Mouse (Mus musculus) MEL (cell line): Measurements from ENCODE around the gene Tiam1. TPM values are rescaled to one million over a fixed set of nuclear protein-coding genes. Genes with fewer than 3 reads are reported as not detected.

Experiments
- DNase-seq: peaks from one replicate; pipeline ENCODE4 v3.0.0; 2011; ENCODE audit warnings: low read depth, low spot score
- H3K27ac ChIP-seq: 2 replicates; pipeline ENCODE4 v1.5.1; 2012; ENCODE audit warnings: low read depth, mild to moderate bottlenecking, control low read depth, low read length, moderate library complexity; ENCODE audit not compliant: control insufficient read depth
- H3K27me3 ChIP-seq, 2 experiments: fragments of 150-350 bp in 1 of 2; sonication (generic) in 1 of 2; 2 replicates each; pipeline ENCODE4 v1.6.1; 2012; ENCODE audit warnings: low read length in 2 of 2, mild to moderate bottlenecking in 2 of 2, improper control_type of control experiment in 1 of 2, moderate library complexity in 1 of 2; ENCODE audit not compliant: insufficient read depth in 2 of 2, control insufficient read depth in 1 of 2
- H3K36me3 ChIP-seq, 2 experiments: 2 replicates each; pipeline ENCODE4 v1.6.1; 2012 to 2014; ENCODE audit warnings: low read length in 2 of 2, improper control_type of control experiment in 1 of 2, inconsistent platforms in 1 of 2, mild to moderate bottlenecking in 1 of 2; ENCODE audit not compliant: insufficient read depth in 2 of 2, control insufficient read depth in 1 of 2
- H3K4me1 ChIP-seq, 2 experiments: fragments of 150-350 bp in 1 of 2; sonication (generic) in 1 of 2; 2 replicates each; pipeline ENCODE4 v1.6.1; 2012; ENCODE audit warnings: low read length in 2 of 2, improper control_type of control experiment in 1 of 2, mild to moderate bottlenecking in 1 of 2; ENCODE audit not compliant: insufficient read depth in 2 of 2, control insufficient read depth in 1 of 2
- H3K4me3 ChIP-seq, 2 experiments: fragments of 150-350 bp in 1 of 2; sonication (generic) in 1 of 2; 2 replicates each; pipeline ENCODE4 v1.5.1; 2012; ENCODE audit warnings: low read depth in 2 of 2, low read length in 2 of 2, mild to moderate bottlenecking in 2 of 2, moderate library complexity in 2 of 2, control low read depth in 1 of 2, improper control_type of control experiment in 1 of 2; ENCODE audit not compliant: control insufficient read depth in 1 of 2, insufficient read depth in 1 of 2
- H3K79me2 ChIP-seq: 2 replicates; pipeline ENCODE4 v1.6.1; 2012; ENCODE audit warnings: mild to moderate bottlenecking, low read length, moderate library complexity; ENCODE audit not compliant: control insufficient read depth, poor library complexity, insufficient read depth
- H3K9ac ChIP-seq: 2 replicates; pipeline ENCODE4 v1.6.1; 2012; ENCODE audit warnings: low read depth, mild to moderate bottlenecking, control low read depth, low read length, moderate library complexity; ENCODE audit not compliant: control insufficient read depth, poor library complexity, severe bottlenecking
- H3K9me3 ChIP-seq: fragments of 150-350 bp; sonication (generic); replicated peaks from 2 replicates; pipeline ENCODE4 v1.6.1; 2012; ENCODE audit warnings: mild to moderate bottlenecking, low read length, improper control_type of control experiment, moderate library complexity; ENCODE audit not compliant: insufficient read depth
- CHD1 ChIP-seq: IDR thresholded peaks from 2 replicates; pipeline ENCODE4 v1.6.1; 2012; ENCODE audit warnings: low read depth, mild to moderate bottlenecking, inconsistent platforms, low read length, improper control_type of control experiment
- CHD2 ChIP-seq: IDR thresholded peaks from 2 replicates; pipeline ENCODE4 v1.6.1; 2011; ENCODE audit warnings: low read length, improper control_type of control experiment
- CTCF ChIP-seq, 3 experiments: IDR thresholded peaks in 2 of 3; conservative IDR thresholded peaks in 1 of 3; 2 replicates each; pipeline ENCODE4 v1.5.1; 2011 to 2012; ENCODE audit warnings: low read length in 3 of 3, low read depth in 2 of 3, mild to moderate bottlenecking in 2 of 3, improper control_type of control experiment in 1 of 3, inconsistent platforms in 1 of 3, mixed read lengths in 1 of 3, moderate library complexity in 1 of 3; ENCODE audit not compliant: control insufficient read depth in 1 of 3, insufficient read depth in 1 of 3, poor library complexity in 1 of 3, severe bottlenecking in 1 of 3
- E2F4 ChIP-seq: IDR thresholded peaks from 2 replicates; pipeline ENCODE4 v1.6.1; 2011; ENCODE audit warnings: low read depth, low read length, improper control_type of control experiment, borderline replicate concordance
- ELF1 ChIP-seq: IDR thresholded peaks from 2 replicates; pipeline ENCODE4 v1.6.1; 2014; ENCODE audit warnings: low read depth, mild to moderate bottlenecking, inconsistent platforms, low read length, improper control_type of control experiment, moderate library complexity
- EP300 ChIP-seq, 2 experiments: IDR thresholded peaks; 2 replicates each; pipeline ENCODE4 v1.6.1; 2011; ENCODE audit warnings: improper control_type of control experiment in 2 of 2, low read length in 2 of 2, low read depth in 1 of 2, mild to moderate bottlenecking in 1 of 2
- ETS1 ChIP-seq: IDR thresholded peaks from 2 replicates; pipeline ENCODE4 v1.6.1; 2012; ENCODE audit warnings: low read depth, mild to moderate bottlenecking, inconsistent platforms, low read length, improper control_type of control experiment, moderate library complexity
- GABPA ChIP-seq: IDR thresholded peaks from 2 replicates; pipeline ENCODE4 v1.6.1; 2012; ENCODE audit warnings: low read depth, mild to moderate bottlenecking, inconsistent platforms, low read length, improper control_type of control experiment, moderate library complexity
- HCFC1 ChIP-seq: IDR thresholded peaks from 2 replicates; pipeline ENCODE4 v1.6.1; 2012; ENCODE audit warnings: low read depth, mild to moderate bottlenecking, inconsistent platforms, low read length, improper control_type of control experiment, moderate library complexity
- JUND ChIP-seq: IDR thresholded peaks from 2 replicates; pipeline ENCODE4 v1.6.1; 2011; ENCODE audit warnings: low read depth, mild to moderate bottlenecking, improper control_type of control experiment, low read length
- KAT2A ChIP-seq: conservative IDR thresholded peaks from 2 replicates; pipeline ENCODE4 v1.6.1; 2012; ENCODE audit warnings: low read depth, low read length, improper control_type of control experiment, inconsistent platforms
- MAFK ChIP-seq: IDR thresholded peaks from 2 replicates; pipeline ENCODE4 v1.6.1; 2011; ENCODE audit warnings: low read depth, mild to moderate bottlenecking, low read length, improper control_type of control experiment, borderline replicate concordance
- MAX ChIP-seq: IDR thresholded peaks from 2 replicates; pipeline ENCODE4 v1.6.1; 2011; ENCODE audit warnings: low read length, improper control_type of control experiment
- MAZ ChIP-seq: IDR thresholded peaks from 2 replicates; pipeline ENCODE4 v1.6.1; 2012; ENCODE audit warnings: low read depth, mild to moderate bottlenecking, inconsistent platforms, low read length, improper control_type of control experiment
- MEF2A ChIP-seq: IDR thresholded peaks from 2 replicates; pipeline ENCODE4 v1.6.1; 2014; ENCODE audit warnings: low read depth, mild to moderate bottlenecking, inconsistent platforms, low read length, improper control_type of control experiment; ENCODE audit not compliant: poor library complexity, insufficient replicate concordance, severe bottlenecking; ENCODE audit errors: extremely low read depth
- MXI1 ChIP-seq: IDR thresholded peaks from 2 replicates; pipeline ENCODE4 v1.6.1; 2011; ENCODE audit warnings: mild to moderate bottlenecking, low read depth, low read length, improper control_type of control experiment
- MYB ChIP-seq: IDR thresholded peaks from 2 replicates; pipeline ENCODE4 v1.6.1; 2011; ENCODE audit warnings: mild to moderate bottlenecking, low read depth, low read length, improper control_type of control experiment
- MYC ChIP-seq: IDR thresholded peaks from 2 replicates; pipeline ENCODE4 v1.6.1; 2011; ENCODE audit warnings: low read depth, mild to moderate bottlenecking, low read length, improper control_type of control experiment, moderate library complexity
- NELFE ChIP-seq: IDR thresholded peaks from 2 replicates; pipeline ENCODE4 v1.6.1; 2011; ENCODE audit warnings: low read depth, low read length, improper control_type of control experiment
- NRF1 ChIP-seq: IDR thresholded peaks from 2 replicates; pipeline ENCODE4 v1.6.1; 2014; ENCODE audit warnings: low read depth, mild to moderate bottlenecking, inconsistent platforms, low read length, improper control_type of control experiment, moderate library complexity; ENCODE audit not compliant: poor library complexity, insufficient read depth, severe bottlenecking
- POLR2A ChIP-seq, 2 experiments: IDR thresholded peaks; 2 replicates each; pipeline ENCODE4 v1.6.1; 2011 to 2012; ENCODE audit warnings: low read length in 2 of 2, mild to moderate bottlenecking in 2 of 2, control low read depth in 1 of 2, improper control_type of control experiment in 1 of 2, low read depth in 1 of 2, moderate library complexity in 1 of 2; ENCODE audit not compliant: control insufficient read depth in 1 of 2, insufficient read depth in 1 of 2, poor library complexity in 1 of 2
- POLR2AphosphoS2 ChIP-seq: IDR thresholded peaks from 2 replicates; pipeline ENCODE4 v1.6.1; 2011; ENCODE audit warnings: low read length, improper control_type of control experiment
- POLR2AphosphoS5 ChIP-seq: IDR thresholded peaks from 2 replicates; pipeline ENCODE4 v1.6.1; 2012; ENCODE audit warnings: low read depth, borderline replicate concordance, mild to moderate bottlenecking, inconsistent platforms, low read length, moderate library complexity, mixed read lengths
- RAD21 ChIP-seq: IDR thresholded peaks from 2 replicates; pipeline ENCODE4 v1.6.1; 2011; ENCODE audit warnings: mild to moderate bottlenecking, low read depth, low read length, improper control_type of control experiment
- SIN3A ChIP-seq: IDR thresholded peaks from 2 replicates; pipeline ENCODE4 v1.6.1; 2012; ENCODE audit warnings: low read length, improper control_type of control experiment, inconsistent platforms
- TAL1 ChIP-seq: IDR thresholded peaks from 2 replicates; pipeline ENCODE4 v1.6.1; 2012; ENCODE audit warnings: mild to moderate bottlenecking, inconsistent platforms, low read length, moderate library complexity, mixed read lengths
- TBP ChIP-seq: IDR thresholded peaks from 2 replicates; pipeline ENCODE4 v1.8.0; 2011; ENCODE audit warnings: low read depth, low read length, improper control_type of control experiment
- TCF12 ChIP-seq: IDR thresholded peaks from 2 replicates; pipeline ENCODE4 v1.6.1; 2014; ENCODE audit warnings: low read depth, mild to moderate bottlenecking, inconsistent platforms, low read length, improper control_type of control experiment, moderate library complexity
- UBTF ChIP-seq: IDR thresholded peaks from 2 replicates; pipeline ENCODE4 v1.6.1; 2012; ENCODE audit warnings: low read depth, mild to moderate bottlenecking, inconsistent platforms, low read length, improper control_type of control experiment, moderate library complexity, borderline replicate concordance; ENCODE audit not compliant: insufficient read depth
- USF1 ChIP-seq: IDR thresholded peaks from 2 replicates; pipeline ENCODE4 v1.6.1; 2014; ENCODE audit warnings: low read depth, mild to moderate bottlenecking, inconsistent platforms, low read length, improper control_type of control experiment, moderate library complexity
- USF2 ChIP-seq, 2 experiments: IDR thresholded peaks; 2 replicates each; pipeline ENCODE4 v1.6.1; 2011 to 2012; ENCODE audit warnings: improper control_type of control experiment in 2 of 2, low read length in 2 of 2, borderline replicate concordance in 1 of 2, inconsistent platforms in 1 of 2, low read depth in 1 of 2, mild to moderate bottlenecking in 1 of 2; ENCODE audit not compliant: insufficient read depth in 1 of 2
- ZC3H11A ChIP-seq: IDR thresholded peaks from 2 replicates; pipeline ENCODE4 v1.6.1; 2012; ENCODE audit warnings: low read depth, mild to moderate bottlenecking, inconsistent platforms, low read length, improper control_type of control experiment
- ZMIZ1 ChIP-seq: IDR thresholded peaks from 2 replicates; pipeline ENCODE4 v1.6.1; 2012; ENCODE audit warnings: low read depth, mild to moderate bottlenecking, inconsistent platforms, low read length, improper control_type of control experiment, moderate library complexity
- ZNF384 ChIP-seq: IDR thresholded peaks from 2 replicates; pipeline ENCODE4 v1.6.1; 2012; ENCODE audit warnings: low read depth, mild to moderate bottlenecking, inconsistent platforms, low read length, improper control_type of control experiment
- polyA plus RNA-seq, 2 experiments: library from polyadenylated mRNA; stranded (reverse) in 1 of 2; unstranded in 1 of 2; fragments of >175 nt in 1 of 2; fragments of >200 nt in 1 of 2; gene quantifications; 2 replicates each; pipeline versions ENCODE4 v1.2.1 to v1.2.4; 2012; ENCODE audit warnings: low replicate concordance in 2 of 2, low read depth in 1 of 2; ENCODE audit not compliant: insufficient read length in 2 of 2, insufficient read depth in 1 of 2, missing spikeins in 1 of 2
- total RNA-seq: library from RNA; depleted of rRNA; stranded (reverse); fragments of 300-350 nt; gene quantifications from 2 replicates; pipeline ENCODE4 v1.2.3, GENCODE M21; 2012; rRNA removed

The Tiam1 gene
- total RNA-seq (15.0 and 16.7 TPM in 2 replicates), polyA plus RNA-seq (10 to 100 TPM; 19.9 to 23.9 TPM)

DNA sequence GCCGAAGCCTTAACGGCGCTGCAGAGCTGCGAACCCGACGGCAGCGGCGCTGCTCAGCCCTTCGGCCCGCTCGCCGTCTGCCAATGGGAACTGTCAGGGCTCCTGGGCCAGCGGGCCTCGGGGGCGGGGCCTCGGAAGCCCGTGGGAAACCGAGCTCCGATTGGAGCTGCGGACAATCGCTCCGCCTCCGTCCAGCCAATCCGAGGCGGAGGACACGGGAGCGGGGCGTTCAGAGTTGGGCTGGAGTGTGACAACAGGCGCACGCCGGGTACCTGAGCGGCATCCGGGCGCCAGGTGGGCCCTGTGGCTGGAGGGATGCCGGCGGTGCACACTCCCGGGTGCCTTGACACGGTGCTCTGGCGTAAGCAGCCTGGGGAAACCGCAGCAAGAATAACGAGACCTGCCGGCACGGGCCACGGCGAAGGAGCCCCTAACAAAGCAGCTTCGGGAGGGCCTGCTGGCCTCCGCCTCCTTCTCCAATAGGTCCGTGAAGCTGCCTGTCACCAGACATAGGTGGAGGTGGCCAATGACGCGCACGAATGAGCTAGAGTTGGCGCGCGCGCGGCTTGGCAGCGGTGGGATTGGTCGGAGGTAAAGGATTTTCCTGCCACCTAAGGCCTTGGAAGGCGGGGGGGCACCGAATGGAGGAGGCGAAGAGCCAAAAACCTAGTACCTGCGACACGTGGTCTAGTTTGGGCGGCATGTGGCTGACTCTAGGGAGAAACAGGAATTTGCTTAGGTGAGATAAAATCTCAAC, at the start of gene Tiam1:
Tiam1 (minus strand) TSS at position 10 of the 757 bp plus-strand sequence.
- Histone ChIP-seq H3K9me3 (no peaks in the 10 kb centered on the region), H3K27ac (peak within 1 kb of the TSS; percentile 76), H3K79me2 (peaks cover 2% of the 10 kb centered on the region), H3K4me1 (peaks cover 4 to 9% of the 10 kb centered on the region in 2 experiments; a peak in 3 of 4 replicates), H3K4me3 (peak within 1 kb of the TSS; percentile 72 to 78), H3K9ac (peak within 1 kb of the TSS; percentile 81), H3K36me3 (peaks cover 0 to 12% of the 10 kb centered on the region in 2 experiments; a peak in 2 of 4 replicates), H3K27me3 (no peaks in the 10 kb centered on the region)
- peak; percentile 99 for DNase-seq
- TF ChIP-seq TBP = no peak
- no peak for TF ChIP-seq ZNF384
- TF ChIP-seq RAD21 = no peak
- TF ChIP-seq NRF1 = peak; percentile 56
- no peak for TF ChIP-seq MEF2A
- peak; percentile 88 for TF ChIP-seq USF1
- no peak for TF ChIP-seq POLR2AphosphoS5
- peak in 2 of 3 experiments; percentile 37 to 52; a peak in 5 of 6 replicates for TF ChIP-seq CTCF (IDR thresholded peaks at IDR 0.05 in 2 of 3, conservative IDR thresholded peaks at IDR 0.05 in 1 of 3; ENCODE audit: control insufficient read depth in 1 of 3, insufficient read depth in 1 of 3, low read depth in 2 of 3, low read length in 3 of 3, poor library complexity in 1 of 3, severe bottlenecking in 1 of 3)
- no peak; a peak in 1 of 4 replicates for TF ChIP-seq EP300 (IDR thresholded peaks at IDR 0.05; ENCODE audit: low read depth in 1 of 2, low read length in 2 of 2)
- TF ChIP-seq SIN3A = peak; percentile 49; the same call in 1 of the 2 replicates
- peak; percentile 32; the same call in 1 of the 2 replicates for TF ChIP-seq POLR2AphosphoS2
- 0 out of 2 replicates have a peak, but pooled peaks have one; percentile 24 for TF ChIP-seq ETS1
- peak; percentile 81 to 84 for TF ChIP-seq POLR2A (IDR thresholded peaks at IDR 0.05; ENCODE audit: control insufficient read depth in 1 of 2, insufficient read depth in 1 of 2, low read depth in 1 of 2, low read length in 2 of 2, poor library complexity in 1 of 2)
- peak; percentile 96; the same call in 1 of the 2 replicates for TF ChIP-seq E2F4
- 0 out of 2 replicates have a peak, but pooled peaks have one; percentile 35 for TF ChIP-seq ELF1
- peak; percentile 28 for TF ChIP-seq CHD2
- peak; percentile 50; the same call in 1 of the 2 replicates for TF ChIP-seq TCF12
- no peak for TF ChIP-seq MYB
- TF ChIP-seq MAZ = peak; percentile 86
- peak; percentile 87; the same call in 1 of the 2 replicates for TF ChIP-seq ZMIZ1
- no peak for TF ChIP-seq GABPA
- TF ChIP-seq NELFE = peak; percentile 84
- peak; percentile 68 for TF ChIP-seq HCFC1
- peak; percentile 96 for TF ChIP-seq MXI1
- no peak for TF ChIP-seq JUND
- TF ChIP-seq CHD1 = no peak
- peak; percentile 92; the same call in 1 of the 2 replicates for TF ChIP-seq UBTF
- TF ChIP-seq KAT2A = peak; percentile 35; the same call in 1 of the 2 replicates
- TF ChIP-seq USF2 (IDR thresholded peaks at IDR 0.05; ENCODE audit: borderline replicate concordance in 1 of 2, insufficient read depth in 1 of 2, low read depth in 1 of 2, low read length in 2 of 2) = no peak
- TF ChIP-seq MYC = peak; percentile 99
- TF ChIP-seq TAL1 = no peak
- no peak for TF ChIP-seq MAFK
- peak; percentile 99 for TF ChIP-seq MAX
- no peak for TF ChIP-seq ZC3H11A
